Mouse (Mus musculus) B cell, adult 2 months (primary cell): ENCODE data around the gene Gm5935.
"Not testable (repeated sequence)": the region's sequence is repeated elsewhere in the genome, so short reads cannot be mapped to it uniquely, and the experiment has no call there.

Source experiments
- DNase-seq, 2 experiments: peaks; one replicate each; pipeline ENCODE4 v3.0.0; 2022

Gene Gm5935

GRCm38 (mm10) chrX:24775064-24775463, at the start of gene Gm5935:
TSS of gene Gm5935 (minus strand) at chrX:24775164.
- not testable (repeated sequence) for DNase-seq
